Mouse (Mus musculus): ENCODE results near the gene Gin1.

- TF ChIP-seq CTCF (IDR thresholded peaks at IDR 0.05; ENCODE audit: low read depth) (no peak), EP300 (IDR thresholded peaks at IDR 0.05; ENCODE audit: low read depth) (no peak)
These were observed 21.8 kb upstream of the Gin1 start for GRCm38 (mm10) chr1:97748163-97748562.
